Mouse (Mus musculus) lung, embryonic 15.5 days (tissue): ENCODE measurements around the gene Wdr95. TPM values are rescaled to one million over a fixed set of nuclear protein-coding genes. Genes with fewer than 3 reads are reported as not detected.
A peak's percentile ranks its signal among the peaks of the same experiment; 100 is the strongest.
"Not testable (repeated sequence)": the region's sequence is repeated elsewhere in the genome, so short reads cannot be mapped to it uniquely, and the experiment has no call there.

ENCODE experiments used
- ATAC-seq: fragments of 200-750 bp; cut with Nextera tagmentation; 2 replicates; pipeline ENCODE4 v1.8.0; 2017; ENCODE audit warnings: moderate number of reproducible peaks, borderline replicate concordance; ENCODE audit not compliant: low FRiP score, low TSS enrichment; ENCODE audit errors: extremely low read depth
- H3K27ac ChIP-seq: fragments of 300-500 bp; sonication (generic); 2 replicates; pipeline ENCODE4 v1.5.1; 2015; ENCODE audit warnings: moderate library complexity, mild to moderate bottlenecking, inconsistent platforms
- H3K27me3 ChIP-seq: fragments of 300-500 bp; sonication (generic); 2 replicates; pipeline ENCODE4 v1.6.1; 2015; ENCODE audit warnings: inconsistent platforms
- H3K36me3 ChIP-seq: fragments of 300-500 bp; sonication (generic); 2 replicates; pipeline ENCODE4 v1.6.1; 2015; ENCODE audit warnings: inconsistent platforms
- H3K4me1 ChIP-seq: fragments of 300-500 bp; sonication (generic); 2 replicates; pipeline ENCODE4 v1.6.1; 2015; ENCODE audit warnings: inconsistent platforms
- H3K4me2 ChIP-seq: fragments of 300-500 bp; sonication (generic); 2 replicates; pipeline ENCODE4 v1.6.1; 2015; ENCODE audit warnings: inconsistent platforms, mild to moderate bottlenecking, moderate library complexity
- H3K4me3 ChIP-seq: fragments of 300-500 bp; sonication (generic); 2 replicates; pipeline ENCODE4 v1.5.1; 2015; ENCODE audit warnings: mild to moderate bottlenecking, inconsistent platforms
- H3K9ac ChIP-seq: fragments of 300-500 bp; sonication (generic); 2 replicates; pipeline ENCODE4 v1.6.1; 2015; ENCODE audit warnings: inconsistent platforms
- H3K9me3 ChIP-seq: fragments of 300-500 bp; sonication (generic); 2 replicates; pipeline ENCODE4 v1.6.1; 2016; ENCODE audit warnings: inconsistent platforms
- WGBS: fragments of 180-500 bp; shearing (Covaris S2); methylation state at CpG from one replicate; pipeline ENCODE4 v1.1.7; 2015; 5-methylcytosine and 5-hydroxymethylcytosine counted together
- polyA plus RNA-seq: library from polyadenylated mRNA; unstranded; fragments of >200 nt; fragmentation: Nextera tagmentation; extraction: Ambion mirVana; gene quantifications from 2 replicates; pipeline ENCODE4 v1.2.1, GENCODE M21; 2015

Gene Wdr95
- polyA plus RNA-seq, 1 experiment from 2014 or later = 0.26 TPM

- Histone ChIP-seq H3K27ac (peak overlapping the region; percentile 45), H3K4me2 (peak overlapping the region; percentile 55), H3K9me3 (no peaks in the 10 kb centered on the region), H3K9ac (no peak overlapping the region), H3K36me3 (no peaks in the 10 kb centered on the region), H3K4me3 (peak overlapping the region; percentile 15; the same call in 1 of the 2 replicates), H3K27me3 (no peaks in the 10 kb centered on the region), H3K4me1 (peaks cover 38% of the 10 kb centered on the region)
- no peak for ATAC-seq
- 26% methylated on average over 6 of the region's 6 CpGs for WGBS
These were observed 4.6 kb upstream of the Wdr95 start for GRCm38 (mm10) chr5:149523856-149524241.

GRCm38 (mm10) chr5:149524242-149524858 lies 4.1 kb upstream of the Wdr95 start:
- Histone ChIP-seq H3K9me3 (no peaks in the 10 kb centered on the region), H3K9ac (no peak overlapping the region), H3K27me3 (no peaks in the 10 kb centered on the region), H3K36me3 (no peaks in the 10 kb centered on the region), H3K4me3 (peak overlapping the region; percentile 15; the same call in 1 of the 2 replicates), H3K4me2 (peak overlapping the region; percentile 55), H3K4me1 (peaks cover 38% of the 10 kb centered on the region), H3K27ac (peak overlapping the region; percentile 45)
- WGBS = 11% methylated on average over 16 of the region's 16 CpGs
- ATAC-seq = peak; percentile 68; the same call in 1 of the 2 replicates

- Histone ChIP-seq H3K27ac (no peak overlapping the region), H3K4me3 (no peak overlapping the region), H3K9ac (no peak overlapping the region), H3K4me1 (peaks cover 38% of the 10 kb centered on the region), H3K36me3 (no peaks in the 10 kb centered on the region), H3K27me3 (no peaks in the 10 kb centered on the region), H3K4me2 (peak overlapping the region; percentile 55; the same call in 1 of the 2 replicates), H3K9me3 (no peaks in the 10 kb centered on the region)
- no peak for ATAC-seq
- 44% methylated on average over 6 of the region's 6 CpGs for WGBS
These were observed 3.3 kb upstream of the Wdr95 start for GRCm38 (mm10) chr5:149525055-149525785.

DNA sequence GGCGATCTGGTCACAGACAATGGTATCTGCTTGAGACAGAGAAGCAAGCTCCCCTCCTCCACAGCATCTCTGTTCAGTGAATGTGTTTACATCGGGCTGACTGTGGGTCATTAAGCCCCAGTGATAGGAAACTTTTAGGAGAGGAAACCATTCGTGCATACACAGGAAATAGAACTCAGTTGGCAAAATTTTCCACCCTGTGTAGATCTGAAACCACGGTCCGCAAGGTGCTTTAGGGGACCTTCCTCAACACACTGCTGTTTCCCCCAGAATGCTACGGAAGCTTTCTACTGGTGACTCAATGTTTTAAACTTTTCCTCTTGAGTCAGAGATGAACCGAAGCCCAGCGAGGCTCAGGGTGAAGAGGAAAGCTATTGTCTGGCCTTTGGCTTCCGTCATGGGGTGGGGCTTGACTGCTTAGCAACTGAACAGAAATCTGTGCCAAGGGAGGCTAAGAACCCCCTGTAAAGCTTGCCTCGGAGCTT lies 2.0 kb upstream of the Wdr95 start:
- WGBS = 31% methylated on average over 10 of the region's 10 CpGs
- peak overlapping the region; percentile 50 for H3K27ac ChIP-seq

GRCm38 (mm10) chr5:149527292-149527691 lies 1.2 kb upstream of the Wdr95 start:
- 68% methylated on average over 4 of the region's 4 CpGs for WGBS
- not testable (repeated sequence) for ATAC-seq

More for the DNA sequence above, 2.0 kb upstream of the Wdr95 start:
- Histone ChIP-seq H3K36me3 (no peaks in the 10 kb centered on the region), H3K9ac (no peak overlapping the region), H3K4me3 (no peak overlapping the region), H3K4me1 (peaks cover 38% of the 10 kb centered on the region), H3K9me3 (no peaks in the 10 kb centered on the region), H3K27me3 (no peaks in the 10 kb centered on the region), H3K4me2 (peak overlapping the region; percentile 18; the same call in 1 of the 2 replicates)
- ATAC-seq = no peak

GRCm38 (mm10) chr5:149533847-149534246 lies 5.4 kb downstream of the Wdr95 start:
- no peak overlapping the region for H3K4me2 ChIP-seq
- H3K27me3 ChIP-seq = no peaks in the 10 kb centered on the region
- no peak for ATAC-seq
- H3K4me1 ChIP-seq = peaks cover 13% of the 10 kb centered on the region
- no peak overlapping the region for H3K4me3 ChIP-seq
- no peak overlapping the region for H3K27ac ChIP-seq
- H3K9ac ChIP-seq = no peak overlapping the region
- WGBS = 90% methylated on average over 2 of the region's 2 CpGs
- H3K9me3 ChIP-seq = no peaks in the 10 kb centered on the region
- H3K36me3 ChIP-seq = no peaks in the 10 kb centered on the region

More at GRCm38 (mm10) chr5:149527292-149527691, 1.2 kb upstream of the Wdr95 start:
- H3K36me3 ChIP-seq, H3K4me3 ChIP-seq, H3K4me2 ChIP-seq, H3K9me3 ChIP-seq, H3K9ac ChIP-seq, H3K27me3 ChIP-seq: not testable (repeated sequence)
- H3K27ac ChIP-seq = 0 out of 2 replicates have a peak overlapping the region, but pooled peaks have one; percentile 50
- peaks cover 38% of the 10 kb centered on the region for H3K4me1 ChIP-seq

DNA sequence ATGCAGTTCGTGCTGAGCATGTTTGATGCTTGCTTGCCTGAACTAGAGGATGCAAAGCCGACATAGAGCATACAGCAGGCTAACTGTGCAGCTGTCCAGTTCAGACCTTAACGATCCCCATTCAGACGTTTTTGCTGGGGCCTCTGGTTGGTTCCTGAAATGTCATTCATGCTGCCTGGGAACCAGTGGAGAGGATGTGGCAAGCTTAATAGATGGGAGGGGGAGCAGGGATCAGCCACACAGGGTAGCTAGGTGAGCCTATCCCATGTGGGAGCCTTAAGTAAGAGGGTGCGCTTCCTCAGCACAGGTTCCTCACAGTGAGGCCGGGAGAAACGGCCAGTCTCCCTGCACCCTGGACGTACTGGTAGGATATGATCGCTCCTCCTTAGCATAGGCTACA lies 7.5 kb downstream of the Wdr95 start:
- no peak overlapping the region for H3K4me2 ChIP-seq
- no peak for ATAC-seq
- H3K9ac ChIP-seq = no peak overlapping the region
- peaks cover 15% of the 10 kb centered on the region for H3K4me1 ChIP-seq
- no peaks in the 10 kb centered on the region for H3K9me3 ChIP-seq
- 59% methylated on average over 9 of the region's 9 CpGs for WGBS
- no peak overlapping the region for H3K27ac ChIP-seq
- H3K36me3 ChIP-seq = no peaks in the 10 kb centered on the region
- H3K4me3 ChIP-seq = no peak overlapping the region
- H3K27me3 ChIP-seq = no peaks in the 10 kb centered on the region

GRCm38 (mm10) chr5:149537796-149538511 lies 9.5 kb downstream of the Wdr95 start:
- no peaks in the 10 kb centered on the region for H3K27me3 ChIP-seq
- H3K9me3 ChIP-seq = no peaks in the 10 kb centered on the region
- WGBS = 14% methylated on average over 16 of the region's 16 CpGs
- no peak for ATAC-seq
- H3K4me3 ChIP-seq = peak overlapping the region; percentile 14; the same call in 1 of the 2 replicates
- H3K27ac ChIP-seq = no peak overlapping the region
- 0 out of 2 replicates have a peak overlapping the region, but pooled peaks have one; percentile 7 for H3K9ac ChIP-seq
- H3K4me2 ChIP-seq = peak overlapping the region; percentile 53
- peaks cover 15% of the 10 kb centered on the region for H3K4me1 ChIP-seq
- H3K36me3 ChIP-seq = no peaks in the 10 kb centered on the region

- Histone ChIP-seq H3K4me1 (peaks cover 15% of the 10 kb centered on the region), H3K27me3 (no peaks in the 10 kb centered on the region), H3K27ac (no peak overlapping the region), H3K36me3 (no peaks in the 10 kb centered on the region), H3K9ac (0 out of 2 replicates have a peak overlapping the region, but pooled peaks have one; percentile 7), H3K4me2 (peak overlapping the region; percentile 53), H3K9me3 (no peaks in the 10 kb centered on the region), H3K4me3 (0 out of 2 replicates have a peak overlapping the region, but pooled peaks have one; percentile 14)
- peak; percentile 47; the same call in 1 of the 2 replicates for ATAC-seq
- WGBS = 39% methylated on average over 8 of the region's 8 CpGs
These were observed 10.1 kb downstream of the Wdr95 start for GRCm38 (mm10) chr5:149538531-149538930.

GRCm38 (mm10) chr5:149539051-149539450 lies 10.6 kb downstream of the Wdr95 start:
- Histone ChIP-seq H3K4me1 (peaks cover 15% of the 10 kb centered on the region), H3K9me3 (no peaks in the 10 kb centered on the region), H3K27ac (no peak overlapping the region), H3K4me3 (no peak overlapping the region), H3K36me3 (no peaks in the 10 kb centered on the region), H3K4me2 (no peak overlapping the region), H3K27me3 (no peaks in the 10 kb centered on the region), H3K9ac (no peak overlapping the region)
- ATAC-seq = no peak
- 58% methylated on average over 4 of the region's 4 CpGs for WGBS

DNA sequence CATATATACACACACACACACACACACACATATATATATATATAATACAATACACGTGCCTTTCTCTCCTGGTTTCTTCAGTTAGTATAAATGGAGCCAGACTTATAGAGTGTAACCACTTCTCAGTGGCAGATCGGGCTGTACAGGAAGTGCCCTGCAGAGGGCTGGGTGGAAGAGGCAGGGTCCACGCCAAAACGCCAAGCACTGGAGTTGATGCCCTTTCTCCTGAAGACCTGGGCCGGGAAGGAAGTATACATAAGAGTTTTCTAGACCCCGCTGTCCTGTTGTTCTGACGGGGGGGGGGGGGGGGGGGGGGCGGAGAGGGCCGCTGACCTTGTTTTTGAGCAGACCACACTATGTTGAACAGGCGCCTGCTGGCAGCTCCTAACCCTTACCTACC lies 22.7 kb downstream of the Wdr95 start:
- H3K9me3 ChIP-seq = no peaks in the 10 kb centered on the region
- H3K4me1 ChIP-seq = no peaks in the 10 kb centered on the region
- ATAC-seq = no peak
- no peaks in the 10 kb centered on the region for H3K27me3 ChIP-seq
- H3K4me2 ChIP-seq = no peak overlapping the region
- H3K9ac ChIP-seq = no peak overlapping the region
- 46% methylated on average over 8 of the region's 10 CpGs for WGBS
- H3K36me3 ChIP-seq = no peaks in the 10 kb centered on the region
- no peak overlapping the region for H3K27ac ChIP-seq
- H3K4me3 ChIP-seq = no peak overlapping the region
